Mouse (Mus musculus) bone marrow, adult 2 months (tissue): Measurements from ENCODE around the gene Rps3a1.

Source experiments
- CTCF ChIP-seq: fragments of 200-500 bp; IDR thresholded peaks from 2 replicates; pipeline ENCODE4 v1.5.1; 2011; ENCODE audit warnings: low read length, control low read depth; ENCODE audit not compliant: control insufficient read depth, insufficient read depth
- POLR2A ChIP-seq: fragments of 200-500 bp; IDR thresholded peaks from 2 replicates; pipeline ENCODE4 v1.6.1; 2011; ENCODE audit warnings: low read depth, mild to moderate bottlenecking, control low read depth, low read length, borderline replicate concordance; ENCODE audit not compliant: control insufficient read depth

- TF ChIP-seq POLR2A (no peak), CTCF (no peak)
Observed at GRCm38 (mm10) chr3:86109099-86109498, 33.4 kb downstream of the Rps3a1 start.
